Mouse (Mus musculus) neural tube, embryonic 11.5 days (tissue): ENCODE results near the gene Fras1. TPM values are rescaled to one million over a fixed set of nuclear protein-coding genes. Genes with fewer than 3 reads are reported as not detected.

Experiments used
- ATAC-seq: fragments of 200-750 bp; cut with Nextera tagmentation; 2 replicates; pipeline ENCODE4 v1.8.0; 2017; ENCODE audit warnings: moderate number of reproducible peaks, mild to moderate bottlenecking, moderate TSS enrichment, moderate library complexity; ENCODE audit not compliant: insufficient read depth, low FRiP score, low TSS enrichment
- DNase-seq: peaks from one replicate; pipeline ENCODE4 v3.0.0-alpha.2; 2015; ENCODE audit warnings: low spot score
- H3K27ac ChIP-seq: fragments of 300-500 bp; sonication (generic); 2 replicates; pipeline ENCODE4 v1.5.1; 2014; ENCODE audit warnings: low read depth, mild to moderate bottlenecking, low read length
- H3K27me3 ChIP-seq: fragments of 300-500 bp; sonication (generic); 2 replicates; pipeline ENCODE4 v1.6.1; 2014; ENCODE audit warnings: mild to moderate bottlenecking, low read length, mixed read lengths; ENCODE audit not compliant: control insufficient read depth, insufficient read depth
- H3K36me3 ChIP-seq: fragments of 300-500 bp; sonication (generic); 2 replicates; pipeline ENCODE4 v1.6.1; 2014; ENCODE audit warnings: mild to moderate bottlenecking, low read length, moderate library complexity, mixed read lengths; ENCODE audit not compliant: control insufficient read depth, insufficient read depth
- H3K4me1 ChIP-seq: fragments of 300-500 bp; sonication (generic); 2 replicates; pipeline ENCODE4 v1.6.1; 2014; ENCODE audit warnings: low read length, mixed read lengths; ENCODE audit not compliant: control insufficient read depth, insufficient read depth
- H3K4me2 ChIP-seq: fragments of 300-500 bp; sonication (generic); 2 replicates; pipeline ENCODE4 v1.6.1; 2014; ENCODE audit warnings: low read depth, mild to moderate bottlenecking, moderate library complexity
- H3K4me3 ChIP-seq: fragments of 300-500 bp; sonication (generic); 2 replicates; pipeline ENCODE4 v1.5.1; 2014; ENCODE audit warnings: low read depth, low read length
- H3K9ac ChIP-seq: fragments of 300-500 bp; sonication (generic); 2 replicates; pipeline ENCODE4 v1.6.1; 2014; ENCODE audit warnings: mild to moderate bottlenecking, low read length
- H3K9me3 ChIP-seq: fragments of 300-500 bp; sonication (generic); 2 replicates; pipeline ENCODE4 v1.6.1; 2016; ENCODE audit warnings: low read length; ENCODE audit not compliant: control insufficient read depth
- WGBS: fragments of 180-500 bp; shearing (Covaris S2); extraction: QIAGEN DNeasy Blood & Tissue Kit; methylation state at CpG from one replicate; pipeline ENCODE4 v1.1.7; 2014; 5-methylcytosine and 5-hydroxymethylcytosine counted together
- polyA plus RNA-seq: library from polyadenylated mRNA; unstranded; fragments of >200 nt; fragmentation: Nextera tagmentation; extraction: Ambion mirVana; gene quantifications from 2 replicates; pipeline ENCODE4 v1.2.1, GENCODE M21; 2014

The Fras1 gene
- polyA plus RNA-seq, 1 experiment from 2014 or later, result 5.6 TPM

DNA sequence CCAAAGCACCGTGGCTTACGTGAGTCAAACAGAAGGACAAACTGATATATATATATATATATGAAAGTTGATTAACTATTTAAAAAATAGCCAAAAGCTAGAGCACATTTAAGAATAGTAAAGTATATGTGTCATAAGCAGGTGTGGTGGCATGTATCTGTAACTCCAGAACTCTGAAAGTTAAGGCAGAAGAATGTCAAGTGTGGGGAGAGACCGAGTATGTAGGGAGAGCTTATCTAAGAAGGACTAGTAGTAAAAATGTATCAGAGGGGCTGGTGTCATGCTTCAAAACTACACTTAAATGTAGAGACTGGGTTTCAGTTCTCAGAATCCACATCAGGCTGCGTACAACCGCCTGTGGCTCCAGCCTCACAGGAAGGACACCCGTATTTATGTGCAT lies 423.7 kb downstream of the Fras1 start:
- Histone ChIP-seq H3K4me2 (no peak overlapping the region), H3K27ac (no peak overlapping the region), H3K4me1 (no peaks in the 10 kb centered on the region), H3K4me3 (no peak overlapping the region), H3K27me3 (no peaks in the 10 kb centered on the region), H3K9me3 (no peaks in the 10 kb centered on the region), H3K9ac (no peak overlapping the region), H3K36me3 (no peaks in the 10 kb centered on the region)
- no peak for ATAC-seq
- 92% methylated on average over 6 of the region's 6 CpGs for WGBS
- DNase-seq, result no peak

DNA sequence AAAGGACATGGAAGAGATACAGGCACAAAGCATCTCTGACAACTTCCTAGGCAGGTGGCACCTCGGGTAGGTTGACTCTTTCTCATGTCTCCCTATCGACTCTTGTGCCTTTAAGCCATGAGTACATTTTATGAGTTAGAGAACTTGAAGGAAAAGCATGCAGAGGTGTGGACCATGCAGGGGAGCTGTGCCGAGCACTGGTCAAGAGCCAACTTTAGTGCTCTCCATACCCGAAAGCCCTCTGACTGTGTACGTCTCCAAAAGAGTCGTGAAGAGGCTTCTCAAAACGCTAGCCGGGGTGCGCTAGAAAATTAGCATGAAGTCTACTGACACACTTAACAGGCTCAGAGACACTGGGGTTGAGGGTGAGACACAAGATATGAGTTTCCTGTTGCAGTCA lies 425.4 kb downstream of the Fras1 start:
- Histone ChIP-seq H3K27me3 (no peaks in the 10 kb centered on the region), H3K9ac (no peak overlapping the region), H3K4me2 (no peak overlapping the region), H3K27ac (no peak overlapping the region), H3K4me1 (no peaks in the 10 kb centered on the region), H3K9me3 (no peaks in the 10 kb centered on the region), H3K36me3 (no peaks in the 10 kb centered on the region), H3K4me3 (no peak overlapping the region)
- WGBS, result 90% methylated on average over 9 of the region's 9 CpGs
- DNase-seq, result no peak
- ATAC-seq, result no peak

DNA sequence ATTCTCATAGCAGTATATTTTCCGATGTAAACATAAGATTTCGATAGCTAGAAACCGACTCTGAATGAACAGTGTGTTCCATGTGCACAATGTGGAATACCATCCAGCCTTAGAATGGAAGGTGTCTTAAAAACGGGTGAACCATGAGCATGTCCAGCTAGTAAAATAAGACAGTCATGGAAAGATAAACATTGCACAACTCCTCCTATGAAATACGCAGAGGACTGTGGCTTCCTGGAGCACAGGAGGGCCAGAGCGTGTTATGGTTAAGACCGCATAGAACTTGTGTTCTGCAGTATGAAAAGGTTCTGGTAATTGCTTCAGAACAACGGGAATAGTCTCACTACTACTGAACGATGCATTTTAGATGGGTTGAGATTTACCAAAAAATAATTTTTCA lies 426.2 kb downstream of the Fras1 start:
- Histone ChIP-seq H3K36me3 (no peaks in the 10 kb centered on the region), H3K4me1 (no peaks in the 10 kb centered on the region), H3K27ac (no peak overlapping the region), H3K4me3 (no peak overlapping the region), H3K9ac (no peak overlapping the region), H3K27me3 (no peaks in the 10 kb centered on the region), H3K9me3 (no peaks in the 10 kb centered on the region), H3K4me2 (no peak overlapping the region)
- ATAC-seq, result no peak
- 94% methylated on average over 9 of the region's 9 CpGs for WGBS
- no peak for DNase-seq

DNA sequence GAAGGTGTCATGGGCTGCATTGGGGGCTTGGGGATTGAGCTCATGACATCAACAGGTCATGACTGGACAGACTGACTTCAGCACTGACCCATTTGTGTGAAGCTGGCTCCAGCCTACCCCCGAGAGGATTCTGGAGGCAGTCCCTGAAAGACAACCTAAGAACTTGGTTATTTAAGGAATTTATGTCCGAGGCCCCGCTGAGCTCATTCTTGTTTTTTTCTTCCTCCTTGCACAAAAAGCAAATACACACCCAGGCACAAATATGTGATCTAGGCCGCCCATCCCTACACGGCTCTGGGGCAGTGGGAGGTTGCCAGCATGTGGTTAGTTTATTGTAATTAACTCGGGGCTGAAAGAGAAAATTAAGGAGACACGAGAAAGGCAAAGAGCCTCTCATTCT lies 428.4 kb downstream of the Fras1 start:
- WGBS, result 25% methylated on average over 7 of the region's 7 CpGs
- DNase-seq, result no peak

DNA sequence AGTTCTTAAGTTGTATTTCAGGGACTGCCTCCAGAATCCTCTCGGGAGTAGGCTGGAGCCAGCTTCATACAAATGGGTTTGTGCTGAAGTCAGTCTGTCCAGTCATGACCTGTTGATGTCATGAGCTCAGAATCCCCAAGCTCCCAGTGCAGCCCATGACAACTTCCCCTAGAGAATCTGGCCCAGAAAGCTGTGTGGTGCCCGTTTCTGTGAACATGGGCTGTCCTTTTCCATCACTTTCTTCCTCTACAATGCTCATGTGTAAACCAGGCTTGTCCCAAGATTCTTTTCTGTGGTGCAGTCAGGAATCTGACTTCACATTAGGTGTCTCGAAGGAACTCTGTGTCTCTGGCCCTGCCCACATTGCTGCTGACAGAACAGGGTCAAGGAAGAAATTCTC lies 429.3 kb downstream of the Fras1 start:
- WGBS, result 77% methylated on average over 3 of the region's 3 CpGs
- Histone ChIP-seq H3K36me3 (no peaks in the 10 kb centered on the region), H3K4me1 (no peaks in the 10 kb centered on the region)

More for the DNA sequence above, 428.4 kb downstream of the Fras1 start:
- no peak overlapping the region for H3K4me3 ChIP-seq
- H3K4me1 ChIP-seq, result no peaks in the 10 kb centered on the region
- no peak for ATAC-seq
- H3K9me3 ChIP-seq, result no peaks in the 10 kb centered on the region
- no peak overlapping the region for H3K9ac ChIP-seq
- no peaks in the 10 kb centered on the region for H3K36me3 ChIP-seq
- no peaks in the 10 kb centered on the region for H3K27me3 ChIP-seq
- H3K4me2 ChIP-seq, result no peak overlapping the region
- no peak overlapping the region for H3K27ac ChIP-seq

DNA sequence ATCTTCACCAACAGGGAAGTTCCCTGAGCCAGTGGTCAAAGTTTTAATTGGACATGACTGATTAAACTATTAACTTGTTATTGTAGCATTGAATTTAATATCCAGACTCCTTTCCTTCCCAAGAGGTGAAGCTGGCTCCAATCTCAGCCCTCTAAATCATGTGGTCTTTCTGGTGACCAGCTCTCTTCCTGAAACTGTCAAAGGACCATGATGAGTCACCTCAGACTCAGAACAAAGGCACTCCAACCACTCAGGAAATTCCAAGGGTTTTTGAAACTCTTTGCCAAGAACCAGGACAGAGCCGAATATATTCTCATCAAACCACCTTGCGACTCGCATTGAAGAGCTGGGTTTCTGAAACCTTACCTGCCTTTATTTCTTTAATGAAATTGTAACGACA lies 430.5 kb downstream of the Fras1 start:
- 85% methylated on average over 4 of the region's 4 CpGs for WGBS
- Histone ChIP-seq H3K9ac (no peak overlapping the region), H3K27ac (no peak overlapping the region), H3K4me2 (no peak overlapping the region), H3K27me3 (no peaks in the 10 kb centered on the region), H3K9me3 (no peaks in the 10 kb centered on the region), H3K36me3 (no peaks in the 10 kb centered on the region), H3K4me3 (no peak overlapping the region), H3K4me1 (no peaks in the 10 kb centered on the region)
- DNase-seq, result no peak
- no peak for ATAC-seq

More for the DNA sequence above, 429.3 kb downstream of the Fras1 start:
- no peaks in the 10 kb centered on the region for H3K9me3 ChIP-seq
- no peak overlapping the region for H3K4me3 ChIP-seq
- ATAC-seq, result no peak
- no peak overlapping the region for H3K27ac ChIP-seq
- H3K27me3 ChIP-seq, result no peaks in the 10 kb centered on the region
- no peak overlapping the region for H3K9ac ChIP-seq
- no peak for DNase-seq
- H3K4me2 ChIP-seq, result no peak overlapping the region

DNA sequence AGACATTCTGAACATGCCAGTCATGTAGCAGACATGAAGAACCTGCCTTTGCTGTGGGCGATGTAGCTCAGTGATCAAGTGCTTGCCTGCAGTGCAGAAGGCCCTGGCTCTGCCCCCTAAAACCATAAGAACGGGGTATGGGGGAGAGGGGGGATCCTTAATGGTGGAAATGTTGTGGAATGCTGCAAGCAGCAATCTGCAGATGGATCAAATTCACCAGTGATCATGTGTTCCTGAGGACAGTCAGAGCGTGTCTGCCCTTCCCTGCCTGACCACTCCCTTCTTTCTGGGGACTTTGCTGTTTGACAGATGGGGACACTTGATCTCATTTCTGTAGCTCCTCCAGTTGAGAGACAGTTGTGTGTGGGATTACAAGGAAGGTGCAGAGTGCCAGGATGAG lies 431.1 kb downstream of the Fras1 start:
- ATAC-seq, result no peak
- 79% methylated on average over 3 of the region's 3 CpGs for WGBS
- Histone ChIP-seq H3K27ac (no peak overlapping the region), H3K27me3 (no peaks in the 10 kb centered on the region), H3K4me2 (no peak overlapping the region), H3K36me3 (no peaks in the 10 kb centered on the region), H3K4me1 (no peaks in the 10 kb centered on the region), H3K9me3 (no peaks in the 10 kb centered on the region), H3K9ac (no peak overlapping the region), H3K4me3 (no peak overlapping the region)
- DNase-seq, result no peak

DNA sequence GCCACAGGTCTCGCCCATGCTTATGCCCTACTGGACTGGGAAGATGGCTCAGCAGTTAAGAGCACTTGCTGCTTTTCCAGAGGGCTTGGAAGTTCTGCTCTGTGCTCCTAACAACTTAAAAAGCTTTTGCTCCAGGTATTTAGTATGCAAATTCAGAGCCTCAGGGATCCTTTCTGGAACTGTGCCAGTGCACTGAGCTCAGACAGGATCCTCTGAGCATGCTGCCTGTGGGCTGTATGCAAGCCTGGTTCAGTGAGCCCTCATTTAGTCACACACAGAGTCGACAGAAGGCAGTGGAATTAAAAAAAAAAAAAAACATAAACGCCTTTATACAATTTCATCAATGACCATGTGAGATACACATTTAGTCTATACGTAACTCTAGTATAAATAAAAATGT lies 436.9 kb downstream of the Fras1 start:
- no peak for DNase-seq
- H3K4me1 ChIP-seq, result no peaks in the 10 kb centered on the region
- no peaks in the 10 kb centered on the region for H3K36me3 ChIP-seq
- no peaks in the 10 kb centered on the region for H3K27me3 ChIP-seq
- no peak overlapping the region for H3K27ac ChIP-seq
- H3K9me3 ChIP-seq, result no peaks in the 10 kb centered on the region
- no peak overlapping the region for H3K9ac ChIP-seq
- no peak for ATAC-seq
- no peak overlapping the region for H3K4me3 ChIP-seq
- 79% methylated on average over 4 of the region's 4 CpGs for WGBS
- H3K4me2 ChIP-seq, result no peak overlapping the region

DNA sequence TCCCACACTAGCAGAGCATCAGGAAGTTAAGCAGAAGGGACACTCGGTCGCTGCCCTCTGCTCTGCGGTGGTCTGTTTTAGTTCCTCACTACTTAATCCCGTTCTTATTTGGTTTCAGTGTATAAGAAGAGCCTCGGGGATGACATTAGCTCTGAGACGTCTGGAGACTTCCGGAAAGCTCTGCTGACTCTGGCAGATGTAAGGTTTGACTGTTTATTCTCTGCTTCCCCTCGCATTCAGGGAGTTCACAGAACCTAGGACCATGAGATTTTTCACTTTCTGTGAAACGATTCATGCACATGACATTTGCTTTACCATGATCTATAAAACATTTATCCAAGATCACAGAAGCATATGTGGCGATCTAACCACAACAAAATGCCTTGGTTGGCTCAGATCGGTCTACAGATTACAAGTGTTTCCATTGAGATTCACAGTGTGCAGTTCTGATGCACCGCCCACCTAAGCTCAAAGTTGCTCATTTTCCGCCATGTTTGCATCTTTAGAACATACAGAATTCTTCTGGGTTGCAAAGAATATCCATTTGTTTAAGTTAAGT lies 451.1 kb downstream of the Fras1 start:
- no peak for ATAC-seq
- no peak overlapping the region for H3K4me2 ChIP-seq
- DNase-seq, result no peak
- H3K9me3 ChIP-seq, result no peaks in the 10 kb centered on the region
- no peak overlapping the region for H3K9ac ChIP-seq
- no peaks in the 10 kb centered on the region for H3K27me3 ChIP-seq
- no peak overlapping the region for H3K4me3 ChIP-seq
- no peaks in the 10 kb centered on the region for H3K4me1 ChIP-seq
- WGBS, result 89% methylated on average over 13 of the region's 13 CpGs
- no peak overlapping the region for H3K27ac ChIP-seq
- H3K36me3 ChIP-seq, result no peaks in the 10 kb centered on the region
